Comparison of ENCODE assay signal across 19 mouse cellular contexts in the genomic region with DNA sequence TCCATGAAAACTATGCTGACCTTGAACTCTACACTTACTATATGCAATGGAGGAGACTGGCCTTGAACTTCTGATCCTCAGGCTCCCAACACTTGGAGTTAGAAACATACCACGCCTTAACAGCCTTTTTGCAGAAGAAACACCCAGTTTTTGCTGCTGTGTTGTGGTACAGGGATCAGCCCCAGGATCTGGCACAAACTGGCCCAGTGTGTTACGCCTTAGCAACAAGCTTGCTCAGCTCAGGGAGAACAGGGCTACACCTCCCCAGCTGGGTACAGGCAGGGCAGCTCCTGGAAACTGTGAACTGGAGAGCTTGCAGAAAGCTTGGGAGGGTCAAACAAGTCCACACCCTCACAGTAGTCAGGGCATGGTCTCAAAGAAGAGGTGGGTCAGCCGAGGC.
"Had no signal": no experiment of that assay in that cellular context is flagged by ENCODE, and none has a peak within 500 bp of the region (broad histone marks: within the 10 kb centered on the region; RNA-seq: fewer than 3 reads in every experiment).

No protein-coding gene starts in this region.

- H3K4me1 ChIP-seq: limb, embryonic 15.5 days; midbrain, embryonic 10.5 days; neural tube, embryonic 13.5 days had no signal

- ATAC-seq: intestine, postnatal 0 days; liver, postnatal 0 days; lung, postnatal 0 days had no signal

- H3K4me2 ChIP-seq: limb, embryonic 15.5 days; liver, embryonic 11.5 days; lung, embryonic 14.5 days; neural tube, embryonic 13.5 days had no signal

- H3K27me3 ChIP-seq: limb, embryonic 15.5 days; neural tube, embryonic 13.5 days had no signal

- H3K27ac ChIP-seq: kidney, postnatal 0 days; layer of hippocampus, adult 2 months; limb, embryonic 15.5 days; liver, embryonic 14.5 days; macrophage; midbrain, embryonic 10.5 days; neural tube, embryonic 13.5 days had no signal

- H3K4me3 ChIP-seq: layer of hippocampus, adult 2 months; limb, embryonic 15.5 days; megakaryocyte, embryonic 14.5 days; midbrain, embryonic 10.5 days; neural tube, embryonic 13.5 days had no signal

- H3K9me3 ChIP-seq: limb, embryonic 15.5 days had no signal

- DNase-seq: kidney, adult 2 months; layer of hippocampus, adult 9-11 months; liver, postnatal 0 days; lung, embryonic 14.5 days; midbrain, embryonic 14.5 days; retina, postnatal 1 day; right cerebral cortex, postnatal 25 days; thymus, postnatal 25 days had no signal

- H3K9ac ChIP-seq: limb, embryonic 15.5 days; liver, embryonic 14.5 days; liver, postnatal 0 days; lung, embryonic 14.5 days; neural tube, embryonic 13.5 days had no signal
